ENCODE assay signal across 25 mouse cellular contexts in the genomic region with DNA sequence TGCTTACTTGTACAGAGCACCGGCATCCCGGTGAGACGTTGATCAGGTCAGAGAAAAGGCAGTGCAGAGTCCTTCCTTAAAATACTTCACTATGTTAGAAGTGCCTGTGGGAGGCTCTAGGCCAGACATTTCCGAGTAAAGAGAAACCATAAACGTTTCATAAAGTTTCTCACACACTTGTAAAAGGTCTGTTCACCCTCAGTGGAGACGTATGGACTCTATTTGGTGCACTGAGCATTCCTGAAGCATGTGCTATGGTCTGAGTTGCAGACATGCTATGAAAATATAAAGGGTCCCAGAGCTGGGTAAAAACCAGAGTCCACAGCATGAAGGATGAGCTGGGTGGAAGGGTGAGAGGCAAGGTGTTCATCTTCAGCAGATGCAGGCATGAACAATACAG.
"Had no signal": no experiment of that assay in that cellular context is flagged by ENCODE, and none has a peak within 500 bp of the region (broad histone marks: within the 10 kb centered on the region; RNA-seq: fewer than 3 reads in every experiment).

No protein-coding gene starts in this region.

- H3K27me3 ChIP-seq: heart, embryonic 13.5 days; heart, embryonic 15.5 days; intestine, embryonic 15.5 days; liver, embryonic 13.5 days; liver, embryonic 15.5 days had no signal

- H3K4me1 ChIP-seq: heart, embryonic 13.5 days; heart, embryonic 15.5 days; intestine, embryonic 15.5 days; liver, embryonic 13.5 days; liver, embryonic 15.5 days had no signal

- H3K4me2 ChIP-seq: heart, embryonic 13.5 days; heart, embryonic 15.5 days; hindbrain, embryonic 14.5 days; intestine, embryonic 15.5 days; liver, embryonic 11.5 days; liver, embryonic 13.5 days; liver, embryonic 15.5 days had no signal

- H3K9ac ChIP-seq: heart, embryonic 13.5 days; heart, embryonic 15.5 days; hindbrain, embryonic 14.5 days; intestine, embryonic 15.5 days; liver, embryonic 13.5 days; liver, embryonic 15.5 days; liver, postnatal 0 days had no signal

- ATAC-seq: hindbrain, embryonic 16.5 days; inflammation-experienced regulatory T-cells, adult 6 months; intestine, embryonic 15.5 days; intestine, postnatal 0 days; liver, postnatal 0 days had no signal

- H3K9me3 ChIP-seq: heart, embryonic 10.5 days; heart, embryonic 13.5 days; heart, embryonic 15.5 days; intestine, embryonic 15.5 days; liver, embryonic 13.5 days; liver, embryonic 15.5 days had no signal

- H3K27ac ChIP-seq: heart, embryonic 10.5 days; heart, embryonic 13.5 days; heart, embryonic 15.5 days; hindbrain, embryonic 14.5 days; intestine, embryonic 15.5 days; layer of hippocampus, adult 2 months; left cerebral cortex, adult 2 months; liver, embryonic 13.5 days; liver, embryonic 15.5 days had no signal

- H3K4me3 ChIP-seq: heart, embryonic 10.5 days; heart, embryonic 13.5 days; heart, embryonic 15.5 days; intestine, embryonic 15.5 days; layer of hippocampus, adult 2 months; left cerebral cortex, adult 2 months; liver, embryonic 13.5 days; liver, embryonic 15.5 days had no signal

- DNase-seq: gastrocnemius, postnatal 14 days; gastrocnemius, postnatal 36 days; heart, adult 18-20 months; heart, postnatal 14 days; heart, postnatal 36 days; kidney, adult 18-20 months; kidney, adult 8-10 months; kidney, postnatal 10 days; kidney, postnatal 25 days; kidney, postnatal 4 days; liver; liver, embryonic 13.5 days; liver, postnatal 0 days had no signal
